Mouse (Mus musculus): ENCODE results near the gene Fbll1. TPM values are rescaled to one million over a fixed set of nuclear protein-coding genes. Genes with fewer than 3 reads are reported as not detected.
"Not testable (repeated sequence)": the region's sequence is repeated elsewhere in the genome, so short reads cannot be mapped to it uniquely, and the experiment has no call there.

The Fbll1 gene
- 0.57 and 0.77 TPM in 2 replicates for polyA plus RNA-seq (2015; fragmentation: Nextera tagmentation; extraction: Ambion mirVana)

GRCm38 (mm10) chr11:35798874-35799273, at the start of gene Fbll1:
Gene Fbll1, minus strand, starts transcription at chr11:35798884.
- 21% methylated on average over 11 of the region's 11 CpGs for WGBS
- peak within 1 kb of the TSS; percentile 60 for H3K4me2 ChIP-seq (replicated peaks)
- no peaks in the 10 kb centered on the region for H3K36me3 ChIP-seq
- H3K4me1 ChIP-seq (replicated peaks), result peaks cover 12% of the 10 kb centered on the region
- H3K4me3 ChIP-seq (replicated peaks), result peak within 1 kb of the TSS; percentile 36
- no peak for ATAC-seq
- H3K9me3 ChIP-seq, result no peaks in the 10 kb centered on the region
- H3K27me3 ChIP-seq (replicated peaks), result peaks cover 49% of the 10 kb centered on the region
- H3K27ac ChIP-seq, result no peak within 1 kb of the TSS
- H3K9ac ChIP-seq, result no peak within 1 kb of the TSS

DNA sequence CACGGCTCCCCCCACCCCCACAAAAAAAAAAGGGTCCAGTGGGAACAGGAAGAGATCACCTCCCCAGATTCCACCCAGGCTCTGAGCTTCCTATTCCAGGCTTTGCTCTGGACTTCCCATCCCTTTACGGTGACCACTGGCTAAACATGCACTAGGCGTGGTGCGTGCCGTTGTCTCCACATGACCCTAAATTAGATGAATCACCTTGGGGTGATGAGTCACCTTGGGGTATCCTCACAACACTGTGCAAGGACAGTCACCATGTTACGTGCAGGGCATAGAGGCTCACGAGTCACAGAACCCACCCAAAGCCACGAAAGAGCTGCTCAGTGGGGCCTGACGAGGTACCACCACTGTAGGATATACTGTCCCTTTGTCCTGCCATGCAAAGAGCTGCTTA, 45.6 kb upstream of the Fbll1 start:
- H3K36me3 ChIP-seq, result no peaks in the 10 kb centered on the region
- H3K27ac ChIP-seq, result no peak overlapping the region
- H3K4me2 ChIP-seq (replicated peaks), result no peak overlapping the region
- H3K27me3 ChIP-seq (replicated peaks), result no peaks in the 10 kb centered on the region
- ATAC-seq, result no peak
- H3K4me1 ChIP-seq (replicated peaks), result no peaks in the 10 kb centered on the region
- no peak overlapping the region for H3K4me3 ChIP-seq (replicated peaks)
- whole genome bisulfite sequencing, result 86% methylated on average over 9 of the region's 9 CpGs
- H3K9me3 ChIP-seq, result no peaks in the 10 kb centered on the region
- H3K9ac ChIP-seq, result no peak overlapping the region

- H3K4me3 ChIP-seq (replicated peaks); ATAC-seq; H3K4me2 ChIP-seq (replicated peaks); H3K9me3 ChIP-seq; H3K36me3 ChIP-seq; H3K27ac ChIP-seq; H3K4me1 ChIP-seq (replicated peaks); H3K9ac ChIP-seq; H3K27me3 ChIP-seq (replicated peaks): not testable (repeated sequence)
- WGBS, result 83% methylated on average over 4 of the region's 4 CpGs
Observed at GRCm38 (mm10) chr11:35842560-35842959, 43.9 kb upstream of the Fbll1 start.

DNA sequence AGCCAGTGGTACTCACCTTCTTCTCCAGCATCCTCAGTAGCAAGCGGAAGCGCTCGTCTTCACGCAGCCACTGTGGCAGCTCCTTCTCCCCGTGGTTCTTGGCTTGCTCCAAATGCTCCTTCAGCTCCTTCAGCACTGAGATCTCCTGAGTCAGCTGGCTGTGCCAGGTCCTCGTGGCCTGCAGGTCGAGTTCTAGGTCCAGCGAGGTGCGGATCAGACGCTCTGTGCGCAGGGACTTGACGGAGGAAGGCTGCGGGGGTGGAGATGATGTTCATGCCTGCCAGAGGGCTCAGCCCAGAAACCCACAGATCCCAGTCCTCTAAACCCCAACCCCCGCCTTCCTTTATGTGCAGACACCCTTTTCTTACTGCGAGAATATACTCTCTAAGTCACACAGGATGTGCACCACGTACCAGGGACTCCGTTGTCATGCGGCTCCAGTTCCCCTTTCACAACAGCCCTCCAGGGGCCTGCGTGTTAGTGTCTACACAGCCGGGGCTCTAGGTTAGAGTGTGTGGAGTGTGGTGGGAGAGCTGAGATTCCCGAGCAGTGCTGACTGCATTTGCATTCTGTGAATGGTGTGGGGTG, 43.1 kb upstream of the Fbll1 start:
- no peak overlapping the region for H3K27ac ChIP-seq
- H3K27me3 ChIP-seq (replicated peaks), result no peaks in the 10 kb centered on the region
- H3K4me1 ChIP-seq (replicated peaks), result no peaks in the 10 kb centered on the region
- 91% methylated on average over 21 of the region's 21 CpGs for WGBS
- no peak overlapping the region for H3K4me2 ChIP-seq (replicated peaks)
- H3K9me3 ChIP-seq, result no peaks in the 10 kb centered on the region
- ATAC-seq, result no peak
- no peak overlapping the region for H3K9ac ChIP-seq
- no peaks in the 10 kb centered on the region for H3K36me3 ChIP-seq
- H3K4me3 ChIP-seq (replicated peaks), result no peak overlapping the region

- WGBS, result 86% methylated on average over 4 of the region's 4 CpGs
- not testable (repeated sequence) for H3K9me3 ChIP-seq; H3K4me1 ChIP-seq (replicated peaks); ATAC-seq; H3K27me3 ChIP-seq (replicated peaks); H3K4me3 ChIP-seq (replicated peaks); H3K36me3 ChIP-seq; H3K4me2 ChIP-seq (replicated peaks); H3K27ac ChIP-seq; H3K9ac ChIP-seq
Observed at GRCm38 (mm10) chr11:35840806-35841205, 42.1 kb upstream of the Fbll1 start.

GRCm38 (mm10) chr11:35840282-35840681, 41.6 kb upstream of the Fbll1 start:
- Histone ChIP-seq H3K4me3 (replicated peaks) (no peak overlapping the region), H3K9me3 (no peaks in the 10 kb centered on the region), H3K27ac (no peak overlapping the region), H3K4me1 (replicated peaks) (no peaks in the 10 kb centered on the region), H3K9ac (no peak overlapping the region), H3K4me2 (replicated peaks) (no peak overlapping the region), H3K27me3 (replicated peaks) (no peaks in the 10 kb centered on the region), H3K36me3 (no peaks in the 10 kb centered on the region)
- ATAC-seq, result no peak
- 81% methylated on average over 7 of the region's 7 CpGs for WGBS

- no peaks in the 10 kb centered on the region for H3K36me3 ChIP-seq
- peak overlapping the region; percentile 56 for H3K4me2 ChIP-seq (replicated peaks)
- H3K27me3 ChIP-seq (replicated peaks), result no peaks in the 10 kb centered on the region
- 25% methylated on average over 28 of the region's 28 CpGs for WGBS
- peak overlapping the region; percentile 29 for H3K4me3 ChIP-seq (replicated peaks)
- no peaks in the 10 kb centered on the region for H3K9me3 ChIP-seq
- H3K9ac ChIP-seq, result no peak overlapping the region
- H3K4me1 ChIP-seq (replicated peaks), result no peaks in the 10 kb centered on the region
- peak; percentile 84 for ATAC-seq
- no peak overlapping the region for H3K27ac ChIP-seq
Observed at GRCm38 (mm10) chr11:35838345-35839338, 40.0 kb upstream of the Fbll1 start.

DNA sequence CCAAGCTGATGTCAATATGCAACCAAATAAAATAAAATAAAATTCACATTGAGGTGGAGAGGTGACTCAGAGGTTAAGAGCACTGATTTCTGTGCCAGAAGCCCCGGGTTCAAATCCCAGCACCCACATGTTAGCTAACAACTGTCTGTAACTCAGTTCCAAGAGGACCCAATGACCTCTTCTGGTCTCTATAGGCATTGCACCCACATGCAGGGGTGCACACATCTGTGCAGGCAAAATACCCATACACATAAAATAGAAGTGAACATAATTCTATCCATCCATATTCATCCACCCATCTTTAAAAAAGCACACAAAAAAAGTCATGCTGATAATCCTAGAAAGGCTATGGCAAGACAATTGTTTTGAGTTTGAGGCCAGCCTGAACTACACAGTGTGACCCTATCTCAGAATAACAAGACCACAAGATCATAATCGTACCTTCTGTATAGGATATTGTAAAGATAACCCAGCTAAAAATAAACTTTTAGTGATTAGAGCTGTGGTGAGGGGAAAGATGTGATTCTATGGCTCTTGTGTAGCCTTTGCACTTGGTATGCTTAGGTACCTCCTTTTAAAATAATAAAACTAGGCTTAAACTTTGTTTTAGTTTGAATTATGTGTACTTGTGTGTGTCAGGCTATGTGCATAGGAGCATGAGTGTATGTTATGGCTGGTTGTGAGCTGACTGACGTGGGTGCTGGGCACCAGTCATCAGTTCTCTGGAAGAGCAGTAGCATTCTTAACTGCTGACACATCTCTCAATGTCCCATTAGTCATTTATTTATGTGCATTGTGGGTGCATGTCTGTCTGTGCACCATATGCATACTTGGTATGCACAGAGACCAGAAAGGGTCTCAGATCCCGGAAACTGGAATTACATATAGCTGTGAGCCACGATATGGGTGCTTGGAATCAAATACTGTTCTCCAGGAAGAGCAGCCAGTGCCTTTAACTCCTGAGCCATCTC, 38.8 kb upstream of the Fbll1 start:
- Histone ChIP-seq H3K4me3 (replicated peaks) (no peak overlapping the region), H3K4me1 (replicated peaks) (no peaks in the 10 kb centered on the region; the same call in 1 of the 2 replicates), H3K27ac (no peak overlapping the region), H3K9ac (no peak overlapping the region), H3K36me3 (no peaks in the 10 kb centered on the region), H3K4me2 (replicated peaks) (no peak overlapping the region), H3K27me3 (replicated peaks) (no peaks in the 10 kb centered on the region), H3K9me3 (no peaks in the 10 kb centered on the region)
- WGBS, result 77% methylated on average over 5 of the region's 5 CpGs
- no peak for ATAC-seq

DNA sequence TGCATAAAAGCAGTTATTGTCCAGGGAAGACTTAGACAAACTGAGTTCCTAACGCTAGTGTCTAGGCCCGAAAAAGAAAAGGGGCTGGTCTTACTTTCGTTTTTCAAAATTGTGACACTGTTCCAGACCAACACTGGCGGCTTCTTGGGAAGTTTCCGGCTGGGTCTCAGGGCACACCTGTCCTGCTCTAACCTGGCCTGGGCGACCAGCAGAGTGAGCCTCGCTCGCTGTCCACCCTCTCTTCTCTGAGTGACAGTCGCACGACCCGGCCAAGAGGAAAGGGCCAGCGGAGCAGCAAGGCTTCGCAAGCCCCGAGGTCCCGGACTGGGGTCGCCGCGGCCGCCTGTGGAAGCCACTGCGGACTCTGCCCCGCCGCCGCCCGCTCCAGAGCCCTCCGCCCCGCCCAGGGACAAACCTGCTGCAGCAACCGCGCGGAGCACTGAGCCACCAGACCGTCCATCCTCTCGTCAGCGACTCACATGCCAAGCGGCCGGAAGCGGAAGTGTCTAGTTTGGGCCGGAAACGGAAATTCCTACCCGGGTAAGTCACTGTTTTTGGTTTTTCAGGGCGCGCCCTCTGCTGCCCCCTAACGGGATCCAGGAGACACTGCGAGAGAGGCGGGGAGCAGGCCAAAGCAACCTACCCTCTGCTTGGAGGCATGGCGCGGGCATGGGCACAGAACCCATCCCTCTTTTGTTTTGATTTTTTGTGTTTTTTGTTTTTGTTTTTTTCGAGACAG, 35.5 kb upstream of the Fbll1 start, which contains the start of gene Rars:
Gene Rars (minus strand): TSS at position 485 of the 739 bp plus-strand sequence.
- under 1% methylated on average over 46 of the region's 46 CpGs for WGBS
- no peaks in the 10 kb centered on the region for H3K9me3 ChIP-seq
- peaks cover 12% of the 10 kb centered on the region; the same call in 1 of the 2 replicates for H3K36me3 ChIP-seq
- peak within 1 kb of the TSS; percentile 58 for H3K4me2 ChIP-seq (replicated peaks)
- H3K4me3 ChIP-seq (replicated peaks), result peak within 1 kb of the TSS; percentile 91
- ATAC-seq, result peak; percentile 87
- H3K27me3 ChIP-seq (replicated peaks), result no peaks in the 10 kb centered on the region
- H3K4me1 ChIP-seq (replicated peaks), result no peaks in the 10 kb centered on the region; the same call in 1 of the 2 replicates
- H3K9ac ChIP-seq, result peak within 1 kb of the TSS; percentile 76
- peak within 1 kb of the TSS; percentile 73 for H3K27ac ChIP-seq

GRCm38 (mm10) chr11:35833270-35833669, 34.6 kb upstream of the Fbll1 start:
- 77% methylated on average over 6 of the region's 6 CpGs for WGBS
- Histone ChIP-seq H3K4me3 (replicated peaks) (peak overlapping the region; percentile 91), H3K27ac (no peak overlapping the region), H3K27me3 (replicated peaks) (no peaks in the 10 kb centered on the region), H3K36me3 (peaks cover 18% of the 10 kb centered on the region), H3K9ac (peak overlapping the region; percentile 76; the same call in 1 of the 2 replicates), H3K4me2 (replicated peaks) (peak overlapping the region; percentile 58), H3K9me3 (no peaks in the 10 kb centered on the region), H3K4me1 (replicated peaks) (no peaks in the 10 kb centered on the region; the same call in 1 of the 2 replicates)
- ATAC-seq, result no peak

- Histone ChIP-seq H3K27me3 (replicated peaks) (no peaks in the 10 kb centered on the region), H3K36me3 (peaks cover 28% of the 10 kb centered on the region), H3K9ac (no peak overlapping the region), H3K4me1 (replicated peaks) (no peaks in the 10 kb centered on the region; the same call in 1 of the 2 replicates), H3K4me3 (replicated peaks) (no peak overlapping the region), H3K4me2 (replicated peaks) (no peak overlapping the region), H3K27ac (no peak overlapping the region), H3K9me3 (no peaks in the 10 kb centered on the region)
- ATAC-seq, result peak; percentile 26
- 56% methylated on average over 4 of the region's 4 CpGs for WGBS
Observed at GRCm38 (mm10) chr11:35832139-35832538, 33.5 kb upstream of the Fbll1 start.

Measured in intestine, embryonic 15.5 days (tissue).